Mouse (Mus musculus) frontal cortex, postnatal 14 days (tissue): ENCODE results near the gene Cables2.
A peak's percentile ranks its signal among the peaks of the same experiment; 100 is the strongest.

Experiments
- DNase-seq, 2 experiments: peaks; one replicate each; pipeline ENCODE4 v3.0.0; 2022; ENCODE audit warnings: low spot score in 2 of 2

The Cables2 gene

DNA sequence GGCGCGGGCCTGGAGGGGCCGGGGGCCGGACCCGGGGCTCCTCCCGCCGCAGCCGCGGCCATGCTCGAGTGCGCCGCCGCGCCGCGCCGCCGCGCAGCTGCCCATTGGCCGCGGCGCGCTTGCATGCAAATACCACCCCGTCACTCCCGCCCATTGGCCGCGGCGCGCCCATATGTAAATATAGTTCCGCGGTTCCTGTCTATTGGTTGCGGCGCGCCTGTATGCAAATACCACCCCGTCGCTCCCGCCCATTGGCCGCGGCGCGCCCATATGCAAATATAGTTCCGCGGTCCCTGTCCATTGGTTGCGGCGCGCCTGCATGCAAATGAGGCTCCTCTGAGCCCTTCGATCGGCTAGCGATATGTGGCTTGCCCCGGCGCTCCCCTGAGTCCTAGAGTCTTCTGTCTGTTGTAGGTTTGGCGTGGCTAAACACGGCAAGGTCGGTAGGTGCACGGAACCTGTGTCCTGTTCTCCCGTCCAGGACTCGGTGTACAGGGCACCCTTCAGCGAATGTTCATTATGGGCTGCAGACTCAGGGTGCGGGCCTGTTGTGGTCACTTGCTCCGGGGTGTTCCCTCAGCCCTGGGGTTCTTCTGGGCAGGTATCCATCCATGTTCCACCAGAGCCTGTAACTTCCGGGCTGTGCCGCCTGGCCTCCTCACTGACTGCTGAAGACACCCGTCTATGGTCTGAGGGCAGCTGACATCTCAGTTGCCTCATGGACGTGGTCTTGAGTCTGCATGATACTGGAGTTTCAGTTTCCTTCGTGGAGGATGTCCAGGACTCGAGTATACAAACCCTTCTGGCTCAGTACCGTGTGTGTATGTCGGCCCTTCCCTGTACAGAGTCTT is at the start of gene Cables2:
Gene Cables2 (minus strand): TSS at position 103 of the 851 bp plus-strand sequence.
- peak; percentile 89 for DNase-seq

DNA sequence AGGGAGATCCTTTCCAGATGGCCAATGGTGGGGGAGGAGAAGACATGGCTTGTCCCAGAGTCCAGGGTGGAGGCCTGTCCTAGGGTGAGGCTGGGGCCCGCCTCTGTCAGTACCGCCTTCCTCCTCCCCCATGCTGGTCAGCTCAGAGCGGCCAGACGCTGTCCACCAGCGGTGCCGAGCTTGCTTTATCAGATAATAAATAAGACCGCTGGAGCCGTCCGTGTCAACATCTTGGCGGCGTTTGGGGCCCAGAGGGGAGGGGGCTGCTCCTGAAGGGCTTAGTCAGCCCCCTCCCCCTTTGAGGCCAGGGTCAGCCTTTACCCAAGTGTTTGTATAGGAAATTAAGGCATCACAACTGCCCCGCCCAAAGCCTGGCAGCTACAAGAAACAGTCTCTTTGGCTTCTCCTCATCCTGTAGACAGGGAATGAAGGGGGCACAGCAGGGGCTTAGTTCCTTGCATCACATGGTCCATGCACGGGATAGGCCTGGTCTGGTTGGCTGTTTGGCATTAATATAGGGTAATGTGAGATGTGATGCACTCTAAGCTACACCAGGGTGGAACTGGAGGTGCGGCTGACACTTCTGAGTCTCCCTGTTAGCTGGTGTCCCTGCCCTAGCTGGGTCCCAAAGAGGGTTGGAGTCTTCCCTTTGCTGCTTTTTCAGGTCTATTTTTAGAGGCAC is 49.5 kb upstream of the Cables2 start:
- no peak for DNase-seq

DNA sequence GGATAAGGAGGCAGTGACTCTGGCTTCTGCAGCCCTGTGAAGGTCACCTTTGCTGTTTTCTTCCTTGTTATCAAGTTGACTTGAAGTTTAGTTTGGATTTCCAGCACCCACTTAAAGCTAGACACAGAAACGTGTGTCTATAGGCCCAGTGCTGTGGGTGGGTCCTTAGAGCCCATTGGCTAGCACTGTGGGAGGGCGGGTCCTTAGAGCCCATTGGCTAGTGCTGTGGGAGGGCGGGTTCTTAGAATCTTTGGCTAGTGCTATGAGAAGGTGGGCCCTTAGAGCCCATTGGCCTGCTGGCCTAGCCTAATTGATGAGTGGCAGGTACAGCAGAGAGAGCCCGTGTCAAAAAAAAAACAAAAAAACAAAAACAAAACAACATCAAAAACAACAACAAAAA is 46.9 kb upstream of the Cables2 start:
- DNase-seq, result no peak

DNA sequence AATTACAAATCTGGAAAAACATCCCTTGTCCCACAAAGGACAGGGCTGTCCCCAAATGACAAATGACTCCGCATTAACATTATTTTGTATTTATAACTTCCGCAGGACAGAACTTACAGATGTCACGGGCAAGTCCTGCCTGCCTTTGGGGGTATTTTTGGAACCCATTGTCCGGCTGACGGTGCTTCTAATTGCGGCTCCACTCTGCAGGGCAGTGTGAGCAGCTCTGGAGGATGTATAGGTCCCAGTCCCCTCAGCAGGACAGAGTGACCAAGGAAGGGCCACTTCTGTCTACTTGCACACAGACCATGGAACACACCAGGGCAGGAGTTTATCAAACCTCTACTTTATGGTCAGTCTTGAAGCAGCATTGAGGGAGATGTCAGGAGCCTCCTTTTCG is 44.3 kb upstream of the Cables2 start:
- DNase-seq, result no peak

DNA sequence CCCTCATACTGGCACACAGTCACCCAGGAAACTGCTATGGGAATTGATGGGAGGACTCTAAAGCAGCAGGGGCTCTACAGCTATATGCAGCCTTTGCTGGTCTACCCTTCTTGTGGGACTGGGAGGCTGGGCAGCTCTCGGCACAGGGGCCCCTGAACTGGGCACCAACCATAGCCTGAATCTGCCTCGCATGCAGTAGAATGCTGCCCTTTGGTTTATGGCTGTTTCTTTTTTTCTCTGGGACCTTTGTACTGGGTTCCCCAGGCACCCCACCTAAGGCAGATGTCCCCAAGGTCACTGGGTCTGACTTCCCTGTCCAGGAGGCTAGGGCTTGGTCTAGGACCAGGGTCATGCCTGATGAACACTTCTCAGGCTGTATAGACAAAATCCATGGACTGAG is 41.0 kb upstream of the Cables2 start:
- DNase-seq, result no peak

DNA sequence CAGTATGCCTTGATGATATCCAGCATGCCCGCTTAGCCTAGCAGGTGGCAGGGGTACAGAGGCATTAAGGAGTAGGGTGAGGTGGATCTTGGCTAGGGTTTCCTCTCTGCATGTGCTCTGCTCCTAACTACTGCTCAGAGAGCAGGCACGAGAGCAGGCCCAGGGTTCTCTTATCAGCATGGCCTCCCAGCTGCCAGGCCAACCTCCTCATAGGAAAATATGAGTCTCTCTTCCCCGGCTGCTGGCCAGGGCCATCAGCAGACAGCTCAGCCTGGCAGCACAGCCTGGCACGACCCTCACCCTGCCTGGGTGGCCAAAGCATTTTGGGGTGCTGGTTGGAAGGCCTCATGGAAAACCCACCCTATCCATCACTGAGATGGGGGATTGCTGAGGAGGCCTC is 37.9 kb upstream of the Cables2 start:
- DNase-seq, result no peak

DNA sequence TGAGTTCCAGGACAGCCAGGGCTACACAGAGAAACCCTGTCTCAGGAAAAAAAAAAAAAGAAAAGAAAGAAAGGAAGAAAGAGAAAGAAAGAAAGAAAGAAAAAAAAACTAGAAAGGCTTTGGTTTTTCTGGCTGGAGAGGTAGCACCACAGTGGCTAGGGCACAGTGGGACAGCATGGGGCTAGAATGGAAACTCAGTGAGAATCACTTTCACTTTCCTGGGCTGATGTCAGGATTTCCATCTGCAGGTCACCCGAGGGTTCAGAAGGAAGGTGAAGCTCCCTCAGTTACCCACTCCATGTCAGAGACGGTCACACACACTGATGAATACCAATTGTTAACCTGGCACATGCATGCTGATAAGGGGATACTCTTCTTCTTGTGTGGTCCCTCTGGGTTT is 34.4 kb upstream of the Cables2 start:
- DNase-seq, result no peak

DNA sequence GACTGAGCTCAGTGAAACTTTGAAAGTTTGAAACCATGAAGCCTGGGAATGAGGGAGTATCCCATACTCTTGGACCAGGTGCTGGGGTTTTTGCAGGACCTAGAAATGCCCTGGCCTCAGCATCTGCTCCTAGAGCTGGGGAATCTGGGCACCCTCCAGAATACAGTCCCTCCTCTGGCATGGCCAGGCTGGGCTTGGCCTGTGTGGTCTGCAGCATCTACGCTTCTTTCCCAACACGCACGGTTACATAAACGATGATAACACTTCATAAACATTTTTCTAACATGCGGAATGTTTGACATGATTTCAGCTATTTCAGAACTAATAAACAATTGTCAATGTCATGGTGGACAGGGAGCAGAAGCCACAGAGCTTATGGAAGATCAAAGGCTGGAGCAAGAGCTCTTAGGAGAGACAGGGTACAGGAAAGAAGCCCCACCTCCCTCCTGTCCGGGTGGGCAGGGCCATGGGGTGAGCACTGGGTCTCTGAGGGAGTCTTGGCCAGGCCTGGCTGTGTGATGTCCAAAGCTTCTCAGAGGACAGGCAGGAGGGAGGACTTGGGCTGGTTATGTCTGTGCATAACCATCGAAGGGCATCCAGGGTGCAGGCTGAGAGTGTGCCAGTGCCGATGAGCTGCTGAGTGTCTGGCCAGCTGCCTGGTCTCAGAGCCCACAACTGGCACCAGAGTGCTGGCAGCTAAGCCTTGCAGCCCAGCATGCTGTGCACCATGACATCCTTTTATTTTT is 33.3 kb upstream of the Cables2 start:
- no peak for DNase-seq

DNA sequence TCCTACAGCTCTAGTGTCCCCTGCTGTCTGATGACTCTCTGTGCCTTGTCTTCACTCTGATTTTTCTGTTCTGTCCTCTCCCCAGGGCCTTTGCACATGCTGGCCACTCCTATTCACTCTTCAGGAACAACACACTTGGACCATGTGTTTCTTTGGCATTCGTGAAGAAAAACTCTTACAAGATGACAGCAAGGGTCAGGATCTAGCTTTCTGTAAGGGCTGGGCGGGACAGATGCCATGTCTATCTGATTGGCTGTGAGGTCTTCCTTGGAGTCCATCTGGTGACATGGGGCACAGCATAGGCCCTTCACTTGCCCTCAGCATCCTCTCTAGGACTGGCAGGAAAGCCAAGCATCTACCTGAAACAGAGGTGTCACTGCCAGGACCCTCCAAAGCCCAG is 32.7 kb upstream of the Cables2 start:
- no peak for DNase-seq

DNA sequence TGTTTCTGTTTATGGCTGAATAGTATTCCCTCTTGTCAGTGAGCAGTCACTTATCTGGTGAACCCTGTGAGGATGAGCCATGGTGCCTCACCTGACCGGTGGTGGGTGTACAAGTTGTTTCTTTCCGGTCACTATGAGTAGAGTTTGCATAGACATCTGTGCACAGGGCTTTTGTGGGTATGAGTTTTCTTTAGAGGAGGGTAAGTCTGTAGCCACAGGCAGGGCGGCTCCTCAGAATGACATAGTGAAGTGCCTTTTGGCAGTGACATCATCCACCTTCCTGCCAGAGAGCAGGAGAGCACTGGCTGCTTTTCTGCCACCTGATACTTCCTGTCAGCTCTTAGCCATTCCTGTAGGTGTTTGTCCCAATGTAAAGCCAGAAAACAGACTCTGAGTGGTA is 32.2 kb upstream of the Cables2 start:
- no peak for DNase-seq

DNA sequence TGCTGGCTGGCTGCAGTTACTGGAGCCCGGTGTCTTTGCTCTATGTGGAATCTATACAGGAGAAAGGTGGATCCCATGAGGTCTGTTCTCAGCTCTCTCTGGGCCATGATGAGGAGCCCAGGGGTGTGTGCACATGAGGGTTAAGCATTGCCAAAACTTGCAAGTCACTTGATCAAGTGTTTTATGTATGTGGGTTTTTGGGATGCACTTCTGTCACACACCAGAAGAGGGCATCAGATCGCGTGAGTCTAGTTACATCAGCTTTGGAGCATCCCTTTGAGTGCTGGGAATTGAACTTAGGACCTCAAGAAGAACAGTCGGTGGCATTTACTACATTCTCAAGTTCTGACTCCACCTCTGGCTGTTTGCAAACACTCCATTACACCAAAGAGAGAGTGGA is 31.3 kb upstream of the Cables2 start:
- no peak for DNase-seq

DNA sequence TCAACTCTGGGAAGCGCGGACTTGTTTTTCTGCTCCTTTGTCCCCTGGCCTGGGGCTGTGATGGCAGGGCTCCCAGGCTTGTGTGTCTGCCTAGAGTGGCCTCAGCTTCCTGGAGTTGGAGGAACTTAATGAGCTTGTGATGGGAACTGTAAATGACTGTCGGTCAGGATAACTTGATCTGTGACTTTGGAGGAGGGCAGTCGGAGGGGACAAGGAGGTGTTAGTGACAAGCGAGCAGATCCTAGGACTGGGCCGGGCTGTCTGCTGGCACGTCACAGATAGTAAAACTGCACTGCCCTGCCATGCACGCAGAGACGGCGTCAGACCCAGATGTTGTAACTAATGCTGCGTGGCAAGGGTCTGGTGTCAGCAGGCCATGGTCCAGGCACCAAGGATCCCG is 30.2 kb upstream of the Cables2 start:
- DNase-seq, result no peak

DNA sequence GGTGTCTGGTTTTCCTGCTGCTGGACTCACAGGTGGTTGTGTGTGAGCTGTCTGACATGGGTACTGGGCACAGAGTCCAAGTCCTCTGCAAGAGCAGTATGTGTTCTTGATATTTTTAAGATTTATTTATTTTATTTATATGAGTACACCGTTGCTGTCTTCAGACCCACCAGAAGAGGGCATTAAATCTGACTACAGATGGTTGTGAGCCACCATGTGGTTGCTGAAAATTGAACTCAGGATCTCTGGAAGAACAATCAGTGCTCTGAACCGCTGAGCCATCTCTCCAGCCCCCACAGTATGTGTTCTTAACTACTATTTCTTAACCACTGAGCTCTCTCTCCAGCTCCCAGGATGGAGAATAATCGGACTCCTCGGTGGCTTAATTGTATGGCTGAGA is 28.9 kb upstream of the Cables2 start:
- DNase-seq, result no peak

DNA sequence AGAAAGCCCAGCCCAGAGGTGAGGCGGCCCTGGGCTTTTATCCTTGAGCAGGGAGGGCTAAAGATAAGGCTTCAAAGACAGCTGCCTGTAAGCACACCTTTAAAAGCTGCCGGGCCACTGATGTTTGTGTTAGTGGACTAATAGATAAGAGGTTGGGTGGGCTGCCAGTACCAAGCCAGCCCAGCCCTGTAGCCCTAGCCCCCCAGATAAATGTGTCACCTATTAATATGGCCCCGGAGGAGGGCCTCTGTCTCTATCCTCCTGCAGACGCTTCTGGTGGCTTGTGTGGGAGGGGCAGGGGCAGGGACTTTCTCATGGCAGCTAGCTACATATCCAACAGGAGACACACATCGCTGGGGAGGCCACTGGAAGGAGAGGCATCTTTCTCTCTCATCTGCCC is 27.5 kb upstream of the Cables2 start:
- no peak for DNase-seq

DNA sequence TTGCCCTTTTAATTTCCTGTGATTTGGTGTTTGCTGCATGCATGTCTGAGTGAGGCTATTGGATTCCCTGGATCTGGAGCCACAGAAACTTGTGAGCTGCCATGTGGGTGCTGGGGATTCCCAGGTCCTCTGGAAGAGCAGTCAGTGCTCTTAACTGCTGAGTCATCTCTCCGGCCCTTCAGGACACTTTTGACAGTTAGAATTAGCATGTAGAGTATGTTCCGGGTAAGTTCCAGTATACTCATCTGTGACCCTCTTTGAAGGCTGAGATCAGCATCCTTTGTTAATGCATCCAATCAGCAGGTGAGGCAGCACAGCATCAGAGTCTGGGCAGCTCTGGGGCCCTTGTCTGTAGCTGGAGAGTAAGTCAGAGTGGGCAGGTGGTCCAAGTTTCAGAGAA is 27.0 kb upstream of the Cables2 start:
- DNase-seq, result no peak

DNA sequence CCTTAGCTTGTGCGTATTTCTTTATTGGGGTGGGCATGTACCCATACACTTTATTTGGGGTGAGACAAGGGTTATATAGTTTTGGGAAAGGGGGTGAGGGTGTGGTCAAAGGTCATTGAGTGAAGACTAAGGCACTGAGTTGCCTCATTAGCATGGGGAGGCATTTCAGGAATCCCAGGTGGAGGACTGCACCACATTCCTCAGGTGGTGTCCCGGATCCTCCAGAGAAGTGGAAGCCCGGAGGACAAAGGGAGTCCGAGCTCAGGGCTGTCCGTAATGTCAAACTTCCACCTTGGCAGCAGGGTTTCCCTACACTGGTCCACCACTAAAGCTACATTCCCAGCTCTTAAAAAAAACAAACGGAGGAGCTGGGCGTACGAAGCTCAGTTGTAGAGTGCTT is 19.6 kb upstream of the Cables2 start:
- no peak for DNase-seq

DNA sequence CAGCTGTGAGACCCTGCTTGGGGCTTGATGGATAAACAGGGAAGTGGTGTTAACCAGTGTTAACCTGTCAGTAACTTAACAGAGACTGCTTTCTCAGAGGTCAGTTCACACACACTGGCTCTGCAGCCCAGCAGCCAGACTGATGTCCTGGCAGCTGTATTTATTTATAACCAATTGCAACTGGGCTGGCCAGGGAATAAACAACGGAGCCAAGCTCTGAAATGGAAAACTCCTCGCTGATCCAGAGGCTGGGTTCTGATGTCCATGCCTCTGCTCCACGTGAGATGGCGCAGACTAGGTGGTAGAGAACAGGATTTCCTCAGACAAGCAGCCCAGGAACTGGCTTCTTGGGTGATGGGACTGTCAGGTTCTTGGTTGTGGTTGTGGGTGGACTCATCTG is 18.7 kb upstream of the Cables2 start:
- DNase-seq, result no peak

DNA sequence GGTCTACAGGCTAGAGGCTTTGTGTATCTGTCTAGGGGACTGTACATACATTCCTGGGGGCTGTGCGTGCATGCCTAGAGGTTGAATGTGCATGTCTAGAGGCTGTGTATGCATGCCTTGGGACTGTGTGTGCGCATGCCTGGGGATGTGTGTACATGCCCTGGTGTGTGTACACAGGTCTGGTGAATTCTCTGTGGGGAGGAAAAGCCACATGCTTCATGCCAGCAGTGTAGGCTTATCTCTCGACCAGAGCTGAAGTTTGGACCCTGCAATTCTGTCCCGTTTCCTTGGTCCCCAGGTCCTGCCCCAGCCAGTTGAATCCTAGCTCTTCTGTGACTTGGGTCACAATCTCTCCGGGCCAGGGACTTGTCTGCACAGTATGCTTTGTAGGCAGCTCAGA is 18.3 kb upstream of the Cables2 start:
- DNase-seq, result no peak

DNA sequence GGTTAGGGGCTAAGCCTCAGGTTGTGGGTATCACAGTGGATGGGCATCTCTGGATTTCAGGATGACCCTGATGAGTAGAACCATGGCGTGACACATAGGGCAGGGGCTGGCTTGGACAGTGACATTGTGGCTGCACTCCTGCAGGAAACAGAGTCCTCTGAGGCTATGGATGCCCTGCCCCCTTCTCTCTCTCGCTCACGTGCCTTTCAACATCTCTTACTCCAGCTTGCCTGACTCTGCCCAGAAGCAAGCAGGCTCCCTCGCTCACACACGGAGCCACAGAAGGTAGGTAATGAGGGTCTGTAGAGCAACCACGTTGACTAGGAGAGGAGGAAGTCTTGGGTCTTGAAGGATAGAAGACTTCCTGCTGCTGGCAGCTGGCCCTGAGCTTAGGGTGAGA is 17.2 kb upstream of the Cables2 start:
- no peak for DNase-seq

DNA sequence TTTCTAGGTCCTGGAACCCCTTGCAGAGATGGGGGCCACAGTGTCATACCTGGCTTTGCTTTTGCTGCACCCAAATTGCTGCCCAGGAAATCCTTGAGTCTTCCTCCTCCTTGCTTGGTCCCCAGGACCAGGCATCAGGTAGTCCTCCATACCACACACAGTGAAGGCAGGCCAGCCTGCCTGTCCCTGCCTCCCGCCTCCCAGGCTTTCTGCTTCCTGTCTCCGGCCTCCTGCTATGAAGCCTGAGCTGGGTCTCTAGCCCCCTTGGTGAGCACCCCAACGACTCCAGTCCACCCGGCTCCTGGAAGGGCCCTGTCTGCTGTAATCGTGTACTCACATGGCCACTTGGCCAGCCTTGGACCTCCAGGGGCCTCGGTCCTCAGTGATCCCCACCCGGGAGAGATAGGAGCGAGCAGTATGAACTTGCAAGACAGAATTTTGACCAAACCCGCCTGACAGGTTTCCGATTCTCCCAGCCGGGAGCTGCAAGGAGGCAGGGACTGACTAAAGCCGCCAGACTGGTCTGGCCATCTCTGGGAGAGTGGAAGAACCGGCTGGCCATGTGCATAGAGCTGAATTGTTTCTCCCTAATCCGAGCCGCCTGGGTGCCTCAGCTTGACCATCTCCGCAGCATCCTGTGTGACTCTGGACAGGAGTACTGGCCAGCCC is 16.3 kb upstream of the Cables2 start, which contains the start of gene Rbbp8nl:
Gene Rbbp8nl (minus strand): TSS at position 440 of the 669 bp plus-strand sequence.
- no peak for DNase-seq

DNA sequence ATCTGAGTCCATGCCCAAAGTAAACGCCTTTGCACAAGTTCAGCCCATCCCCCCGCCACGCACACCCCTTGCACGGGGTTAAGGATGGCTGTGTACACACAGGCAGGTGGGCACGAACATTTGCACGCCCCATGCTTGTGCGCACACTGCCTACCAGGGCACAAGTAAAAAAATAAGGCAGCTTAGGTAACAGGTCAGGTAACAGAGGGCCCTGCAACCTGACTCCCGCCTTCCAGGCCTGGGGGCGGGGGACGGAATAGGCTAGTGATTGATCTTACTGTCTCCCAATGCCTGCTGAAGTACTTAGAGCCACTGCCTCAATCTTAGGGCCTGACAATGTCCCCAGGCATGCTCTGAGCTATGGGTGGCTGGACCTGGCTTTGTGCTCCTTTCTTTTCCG is 15.7 kb upstream of the Cables2 start:
- DNase-seq, result no peak

DNA sequence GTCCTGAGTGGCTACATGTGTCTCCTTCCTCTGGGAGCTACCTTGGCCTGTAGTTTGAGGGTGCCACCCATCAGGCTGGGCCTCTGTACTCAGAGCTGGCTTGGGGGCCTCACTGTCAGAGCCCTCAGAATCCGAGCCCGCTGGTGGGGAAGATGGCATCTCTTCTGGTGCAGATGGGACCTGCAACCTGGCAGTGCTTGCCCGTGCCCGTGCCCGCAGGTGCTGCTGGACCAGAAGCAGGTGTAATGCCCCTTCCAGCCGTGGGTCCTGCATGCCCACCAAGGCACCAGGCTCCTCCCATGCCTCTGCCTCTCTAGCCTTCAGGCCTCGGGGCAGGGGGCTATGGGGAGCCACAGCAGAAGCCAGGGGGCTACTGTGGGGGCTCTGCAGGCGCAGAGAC is 6.0 kb upstream of the Cables2 start:
- DNase-seq, result no peak
